Mouse (Mus musculus) adrenal gland, postnatal 4 days (tissue): ENCODE data around the gene Rpl10. TPM values are rescaled to one million over a fixed set of nuclear protein-coding genes. Genes with fewer than 3 reads are reported as not detected.

Experiments used
- DNase-seq, 2 experiments: peaks; one replicate each; pipeline ENCODE4 v3.0.0; 2021 to 2022; ENCODE audit warnings: low spot score in 2 of 2, mixed read lengths in 2 of 2
- long read RNA-seq, 2 experiments: library from polyadenylated mRNA; stranded (forward); transcript quantifications; one replicate each; pipeline ENCODE4 v2.0.0; 2021
- total RNA-seq, 2 experiments: library from RNA; stranded (reverse); gene quantifications; 2 replicates each; pipeline ENCODE4 v1.2.3; 2021

Rpl10 gene
- total RNA-seq = 100 to 1,000 TPM; 472 to 522 TPM
- long read RNA-seq, experiment 1, transcript Rpl10-201 (7 exons, 799 nt) = major isoform, 11 of 28 reads
- long read RNA-seq, experiment 1, transcript Rpl10-202 (6 exons, 855 nt) = major isoform, 11 of 28 reads
- long read RNA-seq, experiment 1, partial matches to known transcripts = 5 of 28 reads
- long read RNA-seq, experiment 1, other reads (novel, unspliced or antisense) = 0 of 28 reads
- long read RNA-seq, experiment 2, transcript Rpl10-201 (7 exons, 799 nt) = major isoform, 6 of 34 reads
- long read RNA-seq, experiment 2, partial matches to known transcripts = 8 of 34 reads
- long read RNA-seq, experiment 2, other reads (novel, unspliced or antisense) = 17 of 34 reads

DNA sequence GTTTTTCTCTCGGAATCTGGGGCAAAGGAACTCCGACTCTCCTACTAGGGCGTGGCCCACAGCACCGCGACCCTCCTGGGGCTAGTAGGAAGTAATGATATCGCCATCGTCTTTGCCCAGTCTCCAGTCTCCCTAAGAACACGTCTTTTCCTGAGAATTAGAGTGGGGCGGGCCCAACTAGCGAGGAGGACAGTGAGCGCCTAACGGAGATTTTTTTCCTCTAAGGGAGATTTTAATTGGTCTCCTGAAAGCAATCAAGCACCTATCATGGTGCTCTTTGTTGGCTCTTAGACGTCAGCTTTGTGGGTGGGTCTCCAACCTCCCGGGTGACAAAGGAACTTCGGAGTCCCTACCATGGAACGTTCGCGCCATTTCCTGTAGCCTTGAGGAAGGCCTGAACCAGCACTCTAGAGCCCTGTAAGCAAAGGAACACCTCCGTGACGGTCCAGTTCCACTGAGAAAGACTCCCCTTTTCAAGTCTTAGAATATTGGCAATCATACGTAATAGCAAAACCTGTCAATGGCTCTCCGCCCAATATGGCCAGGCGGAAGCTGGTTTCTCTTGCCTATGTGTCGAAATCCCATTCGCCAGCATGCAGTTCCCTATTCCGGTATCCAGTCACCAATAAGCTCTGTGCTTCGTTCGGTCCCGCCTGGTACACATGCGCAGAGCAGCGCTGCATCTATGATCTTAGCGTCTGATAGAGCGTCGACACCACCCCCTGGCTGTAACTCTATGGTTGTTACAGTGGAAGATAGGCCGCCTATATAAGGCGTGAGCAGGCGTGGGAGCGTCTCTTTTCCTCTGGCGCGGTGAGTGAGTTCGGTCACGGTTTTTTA, at the start of gene Rpl10:
Gene Rpl10 (plus strand): TSS at position 751 of the 840 bp plus-strand sequence.
- peak in 1 of 2 experiments; percentile 68 for DNase-seq

GRCm38 (mm10) chrX:74230038-74230437, 40.6 kb upstream of the Rpl10 start:
- DNase-seq = no peak

DNA sequence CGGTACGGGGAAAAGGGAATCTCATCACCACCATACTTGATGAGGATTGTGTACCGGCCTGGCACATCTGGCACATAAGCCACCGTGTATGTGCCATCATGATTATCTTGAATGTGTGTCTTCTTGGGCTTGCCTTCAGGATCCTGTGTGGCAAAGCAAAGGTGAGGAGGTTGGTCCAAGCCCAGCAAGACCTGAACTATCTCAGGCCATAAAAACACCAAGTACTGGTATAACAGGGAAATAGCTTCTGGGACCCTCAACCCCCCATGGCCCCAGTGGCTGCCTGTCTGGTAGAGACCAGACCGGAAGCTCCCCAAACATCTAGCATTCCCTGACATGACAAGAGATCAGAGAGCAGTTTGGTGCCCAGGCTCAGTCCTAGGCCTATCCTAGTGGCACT, 37.4 kb upstream of the Rpl10 start:
- no peak for DNase-seq

GRCm38 (mm10) chrX:74240332-74240731, 30.3 kb upstream of the Rpl10 start:
- no peak for DNase-seq

- no peak for DNase-seq
Measured at GRCm38 (mm10) chrX:74243396-74243795, 27.2 kb upstream of the Rpl10 start.

GRCm38 (mm10) chrX:74243807-74244206, 26.8 kb upstream of the Rpl10 start:
- DNase-seq = no peak

GRCm38 (mm10) chrX:74244614-74245083, 26.0 kb upstream of the Rpl10 start:
- DNase-seq = no peak

GRCm38 (mm10) chrX:74245107-74245506, 25.5 kb upstream of the Rpl10 start:
- DNase-seq = no peak

DNA sequence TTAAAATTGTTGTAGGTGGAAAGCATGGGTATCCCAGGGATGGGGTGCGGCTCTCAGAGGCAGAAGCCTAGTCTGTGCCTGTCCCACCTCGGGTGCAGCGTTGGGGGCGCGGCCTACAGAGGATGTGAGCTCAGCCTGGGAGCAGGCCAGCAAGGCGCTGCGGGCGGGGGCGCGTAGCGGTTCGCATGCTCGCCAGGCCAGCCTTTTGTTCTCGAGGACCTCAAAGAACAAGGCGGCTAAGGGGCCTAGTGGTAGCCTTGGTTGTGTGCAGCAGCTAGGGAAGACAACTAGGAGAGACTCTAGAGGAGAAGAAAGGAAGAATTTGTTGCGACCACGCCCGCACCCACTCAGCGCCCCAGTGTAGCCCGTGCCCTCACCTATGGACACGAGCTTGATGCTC, 24.9 kb upstream of the Rpl10 start:
- peak; percentile 22 to 40 for DNase-seq

GRCm38 (mm10) chrX:74246213-74246681, 24.4 kb upstream of the Rpl10 start:
- peak; percentile 31 to 60 for DNase-seq

GRCm38 (mm10) chrX:74246693-74247092, 23.9 kb upstream of the Rpl10 start:
- DNase-seq = no peak

DNA sequence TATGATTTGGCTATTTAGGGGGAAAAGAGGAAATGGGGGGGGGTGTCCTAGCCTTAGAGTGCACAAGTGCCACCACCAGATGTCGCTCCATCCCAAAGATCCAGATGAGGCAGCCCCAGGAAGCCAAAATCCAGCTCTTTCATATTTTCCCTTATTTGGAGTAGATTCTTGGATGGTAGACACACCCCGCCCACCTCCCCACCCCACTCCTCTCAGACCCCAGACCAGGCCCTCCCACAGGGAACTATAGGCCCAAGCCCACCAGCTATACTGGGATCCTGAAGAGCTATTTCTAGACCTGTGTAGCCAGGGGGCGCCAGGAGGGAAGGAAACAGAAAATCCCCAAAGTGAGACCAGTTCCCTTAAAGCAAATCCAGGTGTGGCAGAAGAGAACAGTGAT, 22.0 kb upstream of the Rpl10 start:
- no peak for DNase-seq

- DNase-seq = peak in 1 of 2 experiments; percentile 30
Measured at GRCm38 (mm10) chrX:74249615-74250014, 21.0 kb upstream of the Rpl10 start, which contains the start of gene Flna. TSS of gene Flna (minus strand) at chrX:74249820.

GRCm38 (mm10) chrX:74254153-74254887, 16.3 kb upstream of the Rpl10 start, which contains the start of gene Emd:
TSS of gene Emd (plus strand) at chrX:74254687.
- DNase-seq = peak; percentile 49 to 61

DNA sequence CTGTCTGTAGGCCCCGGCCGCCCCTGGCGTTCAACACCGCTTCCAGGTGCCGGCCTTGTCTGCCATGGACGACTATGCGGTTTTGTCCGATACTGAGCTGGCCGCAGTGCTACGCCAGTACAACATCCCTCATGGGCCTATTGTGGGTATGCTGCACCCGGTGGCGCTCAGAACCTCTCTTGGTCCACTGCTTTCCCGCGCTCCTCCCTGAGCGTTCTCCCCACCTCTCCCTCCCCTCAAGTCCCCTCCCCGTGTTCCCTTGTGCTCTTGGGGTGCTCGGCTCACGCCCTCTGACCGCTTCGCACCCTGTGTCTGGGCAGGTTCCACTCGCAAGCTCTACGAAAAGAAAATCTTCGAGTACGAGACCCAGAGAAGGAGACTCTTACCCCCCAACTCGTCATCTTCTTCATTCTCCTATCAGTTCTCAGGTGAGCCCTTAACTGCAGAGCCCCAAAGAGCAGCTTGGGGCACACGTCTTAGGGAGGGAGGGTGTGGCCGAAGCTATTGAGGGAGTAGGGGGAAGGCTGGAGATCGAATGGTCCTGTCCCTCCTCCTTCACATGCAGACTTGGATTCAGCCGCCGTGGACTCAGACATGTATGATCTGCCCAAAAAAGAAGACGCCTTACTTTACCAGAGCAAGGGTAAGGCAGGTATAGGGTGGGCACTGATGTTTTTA, 15.6 kb upstream of the Rpl10 start:
- DNase-seq = no peak

DNA sequence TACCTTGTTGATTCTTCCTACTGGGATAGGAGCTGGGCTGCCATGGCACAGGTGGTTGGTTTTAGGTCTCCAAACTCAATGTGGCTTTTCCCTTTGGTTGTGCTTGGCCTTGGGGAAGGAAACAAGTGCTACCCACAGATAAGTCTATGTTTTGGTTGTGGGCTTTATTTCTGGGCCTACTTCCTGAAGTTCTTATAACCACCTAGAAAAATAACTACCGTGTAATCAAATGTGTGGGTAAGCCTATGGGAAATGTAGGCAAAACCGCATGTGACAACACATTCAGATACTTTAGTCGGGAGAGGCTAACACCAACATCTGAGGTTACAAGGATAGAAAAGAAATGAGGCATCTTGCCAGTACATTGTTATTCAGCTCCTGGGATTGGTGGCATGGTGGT, 12.9 kb upstream of the Rpl10 start:
- DNase-seq = no peak

GRCm38 (mm10) chrX:74269736-74270061, 913 bp upstream of the Rpl10 start:
- no peak for DNase-seq

DNA sequence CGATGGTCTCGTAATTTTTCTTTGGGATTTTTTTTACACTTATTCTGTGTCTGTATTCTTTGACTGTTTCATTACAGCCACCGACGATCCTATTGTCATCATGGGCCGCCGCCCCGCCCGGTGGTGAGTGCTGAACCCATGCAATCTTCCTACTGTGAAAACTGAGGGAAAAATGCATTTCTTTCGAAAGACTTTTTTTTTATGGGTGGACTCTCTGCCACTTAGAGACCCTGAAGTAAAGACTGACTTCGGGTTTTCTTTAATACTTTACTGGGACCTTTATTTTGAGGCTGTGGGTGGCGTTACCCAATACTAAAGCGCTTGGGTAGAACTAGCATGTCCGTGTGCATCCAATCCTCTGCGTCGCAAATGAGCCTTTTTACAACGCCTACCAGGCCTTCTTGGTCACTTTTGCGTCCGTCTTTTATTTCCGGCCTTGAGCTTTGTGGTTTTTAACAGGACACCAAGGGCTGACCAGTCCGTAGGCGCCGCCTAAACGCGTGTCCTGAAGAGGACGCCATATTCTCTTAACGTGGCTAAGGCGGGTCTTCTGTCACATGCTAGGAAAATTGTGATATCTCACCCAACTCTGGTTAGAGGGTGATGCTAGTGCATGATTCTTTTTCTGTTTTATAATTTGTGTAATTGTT, 415 bp downstream of the Rpl10 start:
- peak in 1 of 2 experiments; percentile 4 for DNase-seq

- no peak for DNase-seq
Measured at GRCm38 (mm10) chrX:74273422-74274322, 3.1 kb downstream of the Rpl10 start.
